Mouse (Mus musculus) lung, embryonic 14.5 days (tissue): ENCODE measurements at regions not wholly inside any gene's neighbourhood (a gene's known extent, or its start where the extent isn't known, plus 50 kb on each side); places are given as distances from the start of the nearest gene placed in this dataset.

Source experiments
- ATAC-seq: fragments of 200-750 bp; cut with Nextera tagmentation; 2 replicates; pipeline ENCODE4 v1.8.0; 2017; ENCODE audit warnings: mild to moderate bottlenecking, moderate TSS enrichment, moderate library complexity; ENCODE audit not compliant: insufficient read depth
- DNase-seq: peaks from one replicate; pipeline ENCODE4 v3.0.0-alpha.2; 2015
- H3K27ac ChIP-seq: fragments of 300-500 bp; sonication (generic); 2 replicates; pipeline ENCODE4 v1.5.1; 2014; ENCODE audit warnings: low read depth, mild to moderate bottlenecking, moderate library complexity
- H3K27me3 ChIP-seq: fragments of 300-500 bp; sonication (generic); 2 replicates; pipeline ENCODE4 v1.6.1; 2014; ENCODE audit warnings: low read length, control low read depth; ENCODE audit not compliant: insufficient read depth
- H3K36me3 ChIP-seq: fragments of 300-500 bp; sonication (generic); 2 replicates; pipeline ENCODE4 v1.6.1; 2014; ENCODE audit warnings: control low read depth; ENCODE audit not compliant: insufficient read depth
- H3K4me1 ChIP-seq: fragments of 300-500 bp; sonication (generic); 2 replicates; pipeline ENCODE4 v1.6.1; 2014; ENCODE audit warnings: antibody characterized with exemption, control low read depth; ENCODE audit not compliant: insufficient read depth
- H3K4me2 ChIP-seq: fragments of 300-500 bp; sonication (generic); 2 replicates; pipeline ENCODE4 v1.6.1; 2014; ENCODE audit warnings: mild to moderate bottlenecking
- H3K4me3 ChIP-seq: fragments of 300-500 bp; sonication (generic); 2 replicates; pipeline ENCODE4 v1.5.1; 2014; ENCODE audit warnings: low read depth, low read length
- H3K9ac ChIP-seq: fragments of 300-500 bp; sonication (generic); 2 replicates; pipeline ENCODE4 v1.6.1; 2014
- H3K9me3 ChIP-seq: fragments of 300-500 bp; sonication (generic); 2 replicates; pipeline ENCODE4 v1.6.1; 2016; ENCODE audit warnings: low read depth, low read length, control low read depth
- CTCF ChIP-seq: IDR thresholded peaks from 2 replicates; pipeline ENCODE4 v1.5.1; 2016; ENCODE audit warnings: antibody characterized with exemption, low read depth
- WGBS: fragments of 180-500 bp; shearing (Covaris S2); extraction: QIAGEN DNeasy Blood & Tissue Kit; methylation state at CpG from one replicate; pipeline ENCODE4 v1.1.7; 2014; 5-methylcytosine and 5-hydroxymethylcytosine counted together

GRCm38 (mm10) chr9:6608428-6609283 lies 339.0 kb upstream of the Ddi1 start:
- Histone ChIP-seq H3K9ac (no peak overlapping the region), H3K27me3 (no peaks in the 10 kb centered on the region), H3K27ac (no peak overlapping the region), H3K4me3 (no peak overlapping the region), H3K36me3 (no peaks in the 10 kb centered on the region), H3K4me1 (no peaks in the 10 kb centered on the region), H3K9me3 (no peaks in the 10 kb centered on the region), H3K4me2 (no peak overlapping the region)
- TF ChIP-seq CTCF = no peak
- no peak for ATAC-seq
- WGBS = 62% methylated on average over 5 of the region's 5 CpGs
- DNase-seq = no peak
